Mouse (Mus musculus) limb, embryonic 10.5 days (tissue): ENCODE data around the gene Gm13695. TPM values are rescaled to one million over a fixed set of nuclear protein-coding genes. Genes with fewer than 3 reads are reported as not detected.
"Not testable (repeated sequence)": the region's sequence is repeated elsewhere in the genome, so short reads cannot be mapped to it uniquely, and the experiment has no call there.

Experiments
- DNase-seq: peaks from one replicate; pipeline ENCODE4 v3.0.0-alpha.2; 2017; ENCODE audit warnings: low spot score
- H3K27ac ChIP-seq: fragments of 300-500 bp; sonication (generic); 2 replicates; pipeline ENCODE4 v1.5.1; 2016; ENCODE audit warnings: mild to moderate bottlenecking
- H3K27me3 ChIP-seq: fragments of 300-500 bp; sonication (generic); 2 replicates; pipeline ENCODE4 v1.6.1; 2016; ENCODE audit warnings: low read depth, mild to moderate bottlenecking; ENCODE audit not compliant: poor library complexity, severe bottlenecking
- H3K36me3 ChIP-seq: fragments of 300-500 bp; sonication (generic); 2 replicates; pipeline ENCODE4 v1.6.1; 2016; ENCODE audit warnings: mild to moderate bottlenecking, moderate library complexity
- H3K4me1 ChIP-seq: fragments of 300-500 bp; sonication (generic); 2 replicates; pipeline ENCODE4 v1.6.1; 2016
- H3K4me3 ChIP-seq: fragments of 300-500 bp; sonication (generic); 2 replicates; pipeline ENCODE4 v1.5.1; 2016; ENCODE audit warnings: mild to moderate bottlenecking, moderate library complexity
- H3K9me3 ChIP-seq: fragments of 300-500 bp; sonication (generic); replicated peaks from 2 replicates; pipeline ENCODE4 v1.6.1; 2016; ENCODE audit warnings: mild to moderate bottlenecking
- WGBS: fragments of 180-500 bp; shearing (Covaris S2); methylation state at CpG from one replicate; pipeline ENCODE4 v1.1.7; 2016; 5-methylcytosine and 5-hydroxymethylcytosine counted together
- polyA plus RNA-seq: library from polyadenylated mRNA; unstranded; fragments of >200 nt; fragmentation: Nextera tagmentation; extraction: Ambion mirVana; gene quantifications from 2 replicates; pipeline ENCODE4 v1.2.1, GENCODE M21; 2016

Gm13695 gene
- polyA plus RNA-seq, 1 experiment from 2014 or later = not detected

DNA sequence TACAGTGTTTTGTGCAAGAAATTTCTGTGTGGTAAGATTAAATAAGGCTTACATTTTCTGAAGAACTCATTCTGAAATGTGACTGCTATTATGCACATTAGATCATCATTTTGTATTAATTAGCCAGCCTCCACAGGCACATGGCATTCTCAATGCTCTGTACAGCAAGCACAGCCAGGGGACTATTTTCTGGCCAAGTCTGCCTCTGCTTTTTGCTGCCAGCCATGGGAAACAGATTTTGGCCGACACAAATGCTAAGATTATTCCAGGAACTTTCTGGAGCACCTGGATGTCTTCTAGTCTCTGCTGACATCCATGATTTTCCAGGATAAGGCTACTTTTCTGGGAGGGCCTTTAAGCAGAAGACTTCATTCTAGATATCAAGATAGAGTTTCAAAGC is 41.8 kb downstream of the Gm13695 start:
- H3K27ac ChIP-seq = no peak overlapping the region
- no peak for DNase-seq
- H3K9me3 ChIP-seq = no peaks in the 10 kb centered on the region
- no peaks in the 10 kb centered on the region for H3K4me1 ChIP-seq
- H3K27me3 ChIP-seq = no peaks in the 10 kb centered on the region
- 79% methylated on average over 1 of the region's 1 CpGs for WGBS
- H3K4me3 ChIP-seq = no peak overlapping the region
- no peaks in the 10 kb centered on the region for H3K36me3 ChIP-seq

DNA sequence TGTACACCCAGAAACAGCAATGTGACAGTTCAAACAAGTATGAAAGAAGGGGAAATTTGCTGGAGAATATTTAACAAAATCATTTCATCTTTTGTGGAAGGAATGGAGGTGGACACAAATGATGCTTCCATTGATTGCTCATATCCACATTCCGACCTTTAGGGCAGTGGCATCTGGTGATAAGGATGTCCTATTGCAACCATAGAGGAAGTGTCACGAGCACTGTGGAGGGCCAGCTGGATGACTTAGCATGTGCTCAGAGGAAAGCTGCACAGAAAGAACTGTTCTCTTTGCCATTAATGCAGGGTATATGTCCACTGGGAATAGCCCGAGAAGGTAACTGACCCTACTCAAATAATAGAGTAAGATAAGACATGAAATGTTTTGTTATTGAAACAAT is 42.7 kb downstream of the Gm13695 start:
- Histone ChIP-seq H3K27me3 (no peaks in the 10 kb centered on the region), H3K4me3 (no peak overlapping the region), H3K27ac (no peak overlapping the region), H3K9me3 (no peaks in the 10 kb centered on the region), H3K36me3 (no peaks in the 10 kb centered on the region), H3K4me1 (no peaks in the 10 kb centered on the region)
- no peak for DNase-seq
- WGBS = 78% methylated on average over 3 of the region's 3 CpGs

DNA sequence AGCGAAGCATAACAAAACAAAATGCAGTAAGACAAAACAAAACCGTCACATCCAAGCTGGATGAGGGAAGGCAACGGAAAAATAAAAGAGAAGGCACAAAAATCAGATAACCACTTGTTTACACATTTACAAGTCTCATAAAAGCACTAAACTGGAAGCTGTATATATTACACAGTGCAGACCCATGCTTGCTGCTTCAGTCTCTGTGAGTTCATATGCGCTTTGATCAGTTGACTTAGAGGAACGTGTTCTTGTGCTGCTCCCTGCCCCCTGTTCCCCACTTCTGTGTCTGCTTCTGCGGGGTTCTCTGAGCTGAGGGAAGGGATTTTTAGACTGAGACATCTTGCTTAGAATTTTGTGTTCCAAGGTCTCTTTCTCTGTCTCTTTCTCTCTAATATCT is 47.5 kb downstream of the Gm13695 start:
- no peak overlapping the region for H3K4me3 ChIP-seq
- no peaks in the 10 kb centered on the region for H3K27me3 ChIP-seq
- H3K36me3 ChIP-seq = no peaks in the 10 kb centered on the region
- no peak for DNase-seq
- H3K4me1 ChIP-seq = no peaks in the 10 kb centered on the region
- H3K9me3 ChIP-seq = no peaks in the 10 kb centered on the region
- WGBS = 76% methylated on average over 6 of the region's 6 CpGs
- H3K27ac ChIP-seq = no peak overlapping the region

DNA sequence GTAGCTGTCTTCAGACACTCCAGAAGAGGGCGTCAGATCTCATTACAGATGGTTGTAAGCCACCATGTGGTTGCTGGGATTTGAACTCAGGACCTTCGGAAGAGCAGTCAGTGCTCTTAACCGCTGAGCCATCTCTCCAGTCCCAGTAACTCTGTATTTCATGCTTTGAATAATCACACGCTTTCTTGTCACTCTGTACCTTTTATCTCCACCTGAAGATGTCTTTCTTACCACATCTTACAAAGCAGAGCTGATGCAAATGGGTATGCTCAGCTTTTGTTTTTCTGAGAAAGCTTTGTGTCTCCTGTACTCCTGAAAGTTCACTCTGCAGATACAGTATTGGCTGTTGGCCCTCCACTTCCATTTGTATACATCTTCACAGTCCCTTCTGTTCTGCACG is 49.2 kb downstream of the Gm13695 start:
- H3K9me3 ChIP-seq, DNase-seq, H3K27me3 ChIP-seq, H3K36me3 ChIP-seq, H3K27ac ChIP-seq, H3K4me1 ChIP-seq, H3K4me3 ChIP-seq: not testable (repeated sequence)
- 90% methylated on average over 5 of the region's 5 CpGs for WGBS

DNA sequence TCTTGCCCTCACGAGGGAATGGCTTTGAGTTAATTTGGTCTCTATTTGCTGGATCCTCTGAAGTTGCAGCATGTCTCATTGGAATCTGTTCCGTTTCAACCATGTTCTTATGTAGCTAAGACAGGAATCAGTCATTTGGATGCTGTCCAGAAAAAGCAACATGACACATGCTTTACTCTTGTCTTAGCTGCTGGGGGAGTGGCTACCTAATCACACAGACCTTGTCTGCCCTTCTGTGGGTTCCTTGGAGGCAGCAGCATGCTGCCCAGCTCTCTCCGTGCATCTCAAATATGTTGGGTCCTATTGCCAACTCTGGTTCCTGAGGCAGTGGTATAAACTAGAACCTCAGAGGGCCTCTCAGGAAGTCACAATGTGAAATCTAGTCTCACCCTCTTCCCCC is 51.2 kb downstream of the Gm13695 start:
- Histone ChIP-seq H3K4me1 (peaks cover 3% of the 10 kb centered on the region; the same call in 1 of the 2 replicates), H3K27me3 (no peaks in the 10 kb centered on the region), H3K36me3 (no peaks in the 10 kb centered on the region), H3K27ac (no peak overlapping the region), H3K9me3 (no peaks in the 10 kb centered on the region), H3K4me3 (no peak overlapping the region)
- no peak for DNase-seq
- WGBS = 65% methylated on average over 3 of the region's 3 CpGs

Other genes with a start within 250 kb of the Gm13695 start
- gene Itgav, start 242.9 kb upstream of the Gm13695 start, polyA plus RNA-seq = 53.0 and 56.0 TPM in 2 replicates
- 9.5 and 15.4 TPM in 2 replicates for gene Fam171b, start 154.7 kb upstream of the Gm13695 start, polyA plus RNA-seq
- gene Zswim2, start 26.1 kb upstream of the Gm13695 start, polyA plus RNA-seq = not detected in 2 replicates
- not detected in 2 replicates for gene Gm13698, start 11.6 kb upstream of the Gm13695 start, polyA plus RNA-seq
- gene Gm13693, start 5.8 kb upstream of the Gm13695 start, polyA plus RNA-seq = not detected in 2 replicates
- not detected in 2 replicates for gene Gm13696, start 5.8 kb downstream of the Gm13695 start, polyA plus RNA-seq
- gene Gm13694, start 11.6 kb downstream of the Gm13695 start, polyA plus RNA-seq = not detected in 2 replicates
- gene Gm13697, start 17.4 kb downstream of the Gm13695 start, polyA plus RNA-seq = not detected in 2 replicates
- not detected in 2 replicates for gene Gm13691, start 23.2 kb downstream of the Gm13695 start, polyA plus RNA-seq